Mouse (Mus musculus) myocyte (in vitro differentiated cells): ENCODE results near the gene Cblb. TPM values are rescaled to one million over a fixed set of nuclear protein-coding genes. Genes with fewer than 3 reads are reported as not detected.

Experiments
- H3K27me3 ChIP-seq: one replicate; pipeline ENCODE4 v1.6.1; 2011; ENCODE audit not compliant: control insufficient read depth, insufficient read depth, insufficient read length
- H3K36me3 ChIP-seq: one replicate; pipeline ENCODE4 v1.6.1; 2011; ENCODE audit not compliant: control insufficient read depth, insufficient read depth
- H3K4me2 ChIP-seq: one replicate; pipeline ENCODE4 v1.6.1; 2011; ENCODE audit warnings: low read depth, control low read depth
- H3K4me3 ChIP-seq: one replicate; pipeline ENCODE4 v1.5.1; 2011; ENCODE audit warnings: mild to moderate bottlenecking, control low read depth, moderate library complexity
- H3K79me2 ChIP-seq: one replicate; pipeline ENCODE4 v1.6.1; 2011; ENCODE audit not compliant: control insufficient read depth, insufficient read depth
- H3ac ChIP-seq: one replicate; pipeline ENCODE4 v1.6.1; 2011; ENCODE audit not compliant: control insufficient read depth, insufficient read length
- CEBPB ChIP-seq: IDR thresholded peaks from 2 replicates; pipeline ENCODE4 v1.6.1; 2011; ENCODE audit warnings: mild to moderate bottlenecking, moderate library complexity; ENCODE audit not compliant: poor library complexity, insufficient read depth, severe bottlenecking
- E2F4 ChIP-seq: IDR thresholded peaks from one replicate; pipeline ENCODE4 v1.6.1; 2011; ENCODE audit warnings: mild to moderate bottlenecking, control low read depth, moderate library complexity; ENCODE audit not compliant: insufficient read depth
- MAX ChIP-seq: IDR thresholded peaks from one replicate; pipeline ENCODE4 v1.6.1; 2011; ENCODE audit warnings: low read depth, mild to moderate bottlenecking, control low read depth
- MYOD1 ChIP-seq, 3 experiments: IDR thresholded peaks; one replicate each; pipeline ENCODE4 v1.6.1; 2011; ENCODE audit warnings: control low read depth in 2 of 3, low read depth in 2 of 3, mild to moderate bottlenecking in 2 of 3, moderate library complexity in 1 of 3; ENCODE audit not compliant: insufficient read length in 2 of 3, control insufficient read depth in 1 of 3
- MYOG ChIP-seq, 3 experiments: IDR thresholded peaks; one replicate each; pipeline ENCODE4 v1.6.1; 2011; ENCODE audit warnings: control low read depth in 2 of 3, low read depth in 2 of 3, mild to moderate bottlenecking in 2 of 3; ENCODE audit not compliant: insufficient read length in 2 of 3, control insufficient read depth in 1 of 3, insufficient read depth in 1 of 3
- POLR2A ChIP-seq: IDR thresholded peaks from one replicate; pipeline ENCODE4 v1.6.1; 2011; ENCODE audit warnings: low read depth, mild to moderate bottlenecking, control low read depth, moderate library complexity; ENCODE audit not compliant: insufficient read length
- POLR2AphosphoS2 ChIP-seq: IDR thresholded peaks from one replicate; pipeline ENCODE4 v1.6.1; 2011; ENCODE audit warnings: low read depth, control low read depth; ENCODE audit not compliant: insufficient read length
- REST ChIP-seq: IDR thresholded peaks from one replicate; pipeline ENCODE4 v1.6.1; 2011; ENCODE audit warnings: mild to moderate bottlenecking, control low read depth, moderate library complexity; ENCODE audit not compliant: insufficient read depth, insufficient read length
- SRF ChIP-seq: IDR thresholded peaks from one replicate; pipeline ENCODE4 v1.6.1; 2011; ENCODE audit warnings: low read depth; ENCODE audit not compliant: control insufficient read depth, insufficient read length
- TCF12 ChIP-seq: IDR thresholded peaks from one replicate; pipeline ENCODE4 v1.6.1; 2011; ENCODE audit warnings: mild to moderate bottlenecking, control low read depth; ENCODE audit not compliant: poor library complexity, insufficient read depth, severe bottlenecking
- TCF3 ChIP-seq: IDR thresholded peaks from one replicate; pipeline ENCODE4 v1.6.1; 2011; ENCODE audit warnings: low read depth, control low read depth; ENCODE audit not compliant: insufficient read length
- USF1 ChIP-seq: IDR thresholded peaks from one replicate; pipeline ENCODE4 v1.6.1; 2011; ENCODE audit warnings: low read depth, mild to moderate bottlenecking, control low read depth, moderate library complexity
- polyA plus RNA-seq: library from polyadenylated mRNA; unstranded; fragments of >200 nt; fragmentation: generic; extraction: Trizol; gene quantifications from one replicate; pipeline ENCODE4 v1.2.1, GENCODE M21; 2012; ENCODE audit warnings: missing spikeins

The Cblb gene
- polyA plus RNA-seq, 1 experiment, result 7.7 TPM

GRCm38 (mm10) chr16:52093325-52094253, 62.6 kb downstream of the Cblb start:
- Histone ChIP-seq H3ac (no peak overlapping the region), H3K4me3 (no peak overlapping the region), H3K4me2 (peak overlapping the region; percentile 70), H3K79me2 (peaks cover 36% of the 10 kb centered on the region), H3K36me3 (peaks cover 4% of the 10 kb centered on the region), H3K27me3 (no peaks in the 10 kb centered on the region)
- TF ChIP-seq MYOG (IDR thresholded peaks at IDR 0.05; ENCODE audit: control insufficient read depth in 1 of 3, insufficient read depth in 1 of 3, insufficient read length in 2 of 3, low read depth in 2 of 3), result no peak

- no peaks in the 10 kb centered on the region for H3K27me3 ChIP-seq
- H3K4me2 ChIP-seq, result peak overlapping the region; percentile 70
- peaks cover 40% of the 10 kb centered on the region for H3K79me2 ChIP-seq
- peaks cover 3% of the 10 kb centered on the region for H3K36me3 ChIP-seq
- no peak overlapping the region for H3ac ChIP-seq
- no peak overlapping the region for H3K4me3 ChIP-seq
- no peak for TF ChIP-seq MYOD1 (IDR thresholded peaks at IDR 0.05; ENCODE audit: control insufficient read depth in 1 of 3, insufficient read length in 2 of 3, low read depth in 2 of 3)
- TF ChIP-seq CEBPB, result peak; percentile 73
- TF ChIP-seq E2F4, result no peak
- no peak for TF ChIP-seq REST
- TF ChIP-seq MAX, result no peak
- no peak for TF ChIP-seq SRF
- no peak for TF ChIP-seq TCF12
These were observed 63.9 kb downstream of the Cblb start for GRCm38 (mm10) chr16:52094735-52095459.

- TF ChIP-seq CEBPB, result peak; percentile 66; the same call in 1 of the 2 replicates
- TF ChIP-seq MYOD1 (IDR thresholded peaks at IDR 0.05; ENCODE audit: control insufficient read depth in 1 of 3, insufficient read length in 2 of 3, low read depth in 2 of 3), result peak in 2 of 3 experiments; percentile 4 to 49
- TF ChIP-seq REST, result no peak
These were observed 64.6 kb downstream of the Cblb start for GRCm38 (mm10) chr16:52095643-52096042.

GRCm38 (mm10) chr16:52100466-52100865, 69.4 kb downstream of the Cblb start:
- no peak for TF ChIP-seq POLR2AphosphoS2
- H3K27me3 ChIP-seq, result no peaks in the 10 kb centered on the region
- H3ac ChIP-seq, result no peak overlapping the region
- no peaks in the 10 kb centered on the region for H3K36me3 ChIP-seq
- peaks cover 28% of the 10 kb centered on the region for H3K79me2 ChIP-seq
- no peak overlapping the region for H3K4me3 ChIP-seq
- no peak overlapping the region for H3K4me2 ChIP-seq

More at GRCm38 (mm10) chr16:52095643-52096042, 64.6 kb downstream of the Cblb start:
- Histone ChIP-seq H3K4me2 (peak overlapping the region; percentile 70), H3K4me3 (no peak overlapping the region), H3K27me3 (no peaks in the 10 kb centered on the region), H3K36me3 (no peaks in the 10 kb centered on the region), H3K79me2 (peaks cover 42% of the 10 kb centered on the region), H3ac (no peak overlapping the region)

GRCm38 (mm10) chr16:52104608-52105007, 73.6 kb downstream of the Cblb start:
- TF ChIP-seq MYOD1 (IDR thresholded peaks at IDR 0.05; ENCODE audit: control insufficient read depth in 1 of 3, insufficient read length in 2 of 3, low read depth in 2 of 3), result no peak
- TF ChIP-seq USF1, result no peak
- no peak for TF ChIP-seq CEBPB
- no peak for TF ChIP-seq TCF12
- no peak for TF ChIP-seq POLR2AphosphoS2
- TF ChIP-seq MAX, result no peak
- no peak for TF ChIP-seq SRF
- TF ChIP-seq REST, result no peak
- no peak for TF ChIP-seq MYOG (IDR thresholded peaks at IDR 0.05; ENCODE audit: control insufficient read depth in 1 of 3, insufficient read depth in 1 of 3, insufficient read length in 2 of 3, low read depth in 2 of 3)
- no peak for TF ChIP-seq TCF3
- TF ChIP-seq E2F4, result no peak
- TF ChIP-seq POLR2A, result no peak
- H3K4me3 ChIP-seq, result no peak overlapping the region
- no peak overlapping the region for H3K4me2 ChIP-seq
- H3K27me3 ChIP-seq, result no peaks in the 10 kb centered on the region
- H3ac ChIP-seq, result no peak overlapping the region
- H3K79me2 ChIP-seq, result peaks cover 33% of the 10 kb centered on the region
- no peaks in the 10 kb centered on the region for H3K36me3 ChIP-seq
